Mouse (Mus musculus) thymus, postnatal 10 days (tissue): ENCODE results near the gene Clca3a1.

Source experiments
- DNase-seq, 2 experiments: peaks; one replicate each; pipeline ENCODE4 v3.0.0; 2021; ENCODE audit warnings: low spot score in 2 of 2

Clca3a1 gene

DNA sequence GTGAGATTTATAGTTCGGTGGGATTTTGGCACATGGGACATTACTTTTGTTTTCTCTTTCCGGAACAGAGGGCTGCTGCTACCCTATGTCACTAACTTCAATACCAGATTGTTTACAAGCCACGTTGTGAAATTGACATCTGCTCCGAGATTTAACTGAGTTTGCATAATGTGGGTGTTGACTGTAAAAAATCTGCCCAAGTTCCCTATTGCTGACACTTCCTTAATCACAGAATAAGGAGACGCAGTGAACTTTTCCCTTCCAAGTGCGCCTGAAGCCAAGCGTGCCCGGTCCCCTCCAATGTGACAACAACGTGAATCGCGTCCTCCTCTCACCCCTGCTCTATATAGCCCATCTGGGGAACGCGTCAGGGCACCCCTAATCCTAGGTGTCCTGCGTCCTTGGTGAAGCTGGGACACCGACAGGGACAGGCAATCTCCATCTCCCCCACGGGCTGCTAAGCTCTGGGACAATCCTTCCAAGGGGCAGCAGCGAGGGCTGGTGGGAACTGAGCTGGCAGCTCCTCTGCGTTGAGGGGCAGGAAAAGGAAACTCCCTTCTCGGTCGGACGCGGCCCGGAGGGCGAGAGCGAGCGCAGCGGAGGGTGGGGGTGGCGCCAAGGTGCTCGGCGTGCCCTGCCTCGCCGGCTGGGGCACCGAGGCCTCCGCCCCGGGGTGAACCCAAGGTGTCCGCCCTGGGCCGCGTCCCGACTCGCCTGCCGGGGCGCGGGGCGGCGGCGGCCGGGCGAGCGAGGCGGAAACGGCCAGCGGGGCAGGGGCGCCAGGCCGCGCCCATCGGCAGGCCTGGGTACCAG lies 41.5 kb downstream of the Clca3a1 start:
- DNase-seq = peak; percentile 70 to 74

DNA sequence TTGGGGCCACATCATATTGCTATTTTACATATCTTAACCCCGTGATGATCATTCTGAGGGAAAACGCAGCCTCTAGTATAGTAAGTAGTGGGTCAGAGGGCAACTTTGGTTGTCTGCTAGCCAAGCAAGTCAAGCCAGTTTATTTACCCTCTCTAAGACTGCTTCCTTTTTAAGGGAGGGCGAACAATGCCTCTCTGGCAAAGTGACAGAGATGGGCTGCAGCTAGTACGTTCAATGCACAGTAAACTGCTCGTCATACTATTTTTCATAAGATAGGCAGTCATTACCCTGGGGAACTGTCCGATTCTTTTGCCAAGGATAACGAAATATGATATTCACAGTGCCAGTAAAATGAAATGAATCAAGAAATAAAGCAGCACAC lies 42.1 kb downstream of the Clca3a1 start:
- no peak for DNase-seq

DNA sequence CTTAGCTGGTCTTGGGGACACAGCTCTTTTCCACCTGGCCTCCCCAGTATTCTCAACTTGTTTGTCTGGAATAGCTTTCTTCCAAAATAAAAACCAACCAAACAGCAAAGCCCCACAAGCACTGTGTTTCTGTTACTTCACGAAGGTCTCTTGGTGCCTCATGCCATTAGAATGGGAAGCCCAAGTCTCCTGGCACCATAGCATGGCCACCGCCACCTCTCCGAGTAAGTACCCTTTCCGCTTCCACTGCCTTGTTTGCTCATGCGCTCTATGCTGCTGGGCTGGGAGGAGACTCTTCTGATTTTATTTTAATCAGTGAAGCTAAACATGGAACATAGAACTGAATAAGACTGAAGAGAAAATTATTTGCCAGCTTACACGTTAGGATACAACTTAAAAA lies 42.9 kb downstream of the Clca3a1 start:
- DNase-seq = no peak

DNA sequence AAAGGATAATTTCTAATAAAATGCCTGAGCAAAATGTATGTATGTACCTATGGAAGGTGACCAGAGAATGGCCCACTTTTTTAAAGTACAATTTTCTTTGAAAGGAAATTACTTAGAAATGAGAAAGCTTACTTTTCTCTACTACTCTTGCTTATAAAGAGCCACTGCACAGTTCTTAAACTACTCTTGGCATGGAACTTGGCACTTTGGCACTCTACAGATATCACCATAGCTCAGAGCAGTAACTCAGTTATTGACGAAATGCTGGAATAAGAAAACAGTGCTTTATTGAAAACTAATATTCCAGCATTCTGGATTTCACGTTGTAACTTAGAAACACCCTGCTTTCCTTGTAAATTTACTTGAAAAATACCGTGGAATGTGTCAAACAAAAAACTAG lies 43.7 kb downstream of the Clca3a1 start:
- no peak for DNase-seq

DNA sequence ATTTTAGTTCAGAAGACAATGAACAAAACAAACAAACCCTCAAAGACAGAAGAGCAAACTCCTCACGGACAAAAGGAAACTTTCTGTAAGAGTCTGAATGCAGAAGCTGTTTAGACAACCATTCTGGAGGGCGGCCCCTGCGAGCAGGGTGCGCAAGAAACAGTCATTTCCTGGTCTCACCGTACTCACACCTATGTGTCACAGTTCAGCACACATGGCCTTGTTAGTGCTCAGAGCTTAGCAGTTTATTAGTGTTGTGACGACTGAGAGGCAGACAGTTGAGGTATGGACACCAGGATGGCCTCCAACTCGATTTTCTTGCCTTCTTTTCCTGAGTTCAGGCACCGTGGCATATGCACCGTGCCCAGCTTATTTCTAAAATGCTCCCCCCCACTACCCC lies 44.9 kb downstream of the Clca3a1 start:
- DNase-seq = no peak

DNA sequence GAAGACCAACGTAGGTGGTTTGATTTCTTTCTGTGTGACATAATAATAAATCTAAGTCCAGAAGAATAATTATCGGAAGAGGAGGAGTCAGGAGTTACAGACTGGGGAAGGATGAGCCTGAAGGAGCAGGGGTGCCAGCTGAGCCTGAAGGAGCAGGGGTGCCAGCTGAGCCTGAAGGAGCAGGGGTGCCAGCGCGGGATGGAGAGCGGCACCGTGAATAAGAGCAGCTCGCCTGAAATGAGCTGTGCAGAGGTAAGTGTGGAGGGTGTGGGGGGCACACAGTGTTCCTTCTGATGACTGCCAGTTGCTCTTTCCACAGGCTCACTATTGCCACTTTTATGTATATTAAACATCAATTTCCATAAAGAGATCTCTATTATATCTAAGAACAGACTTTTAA lies 45.7 kb downstream of the Clca3a1 start:
- DNase-seq = no peak

DNA sequence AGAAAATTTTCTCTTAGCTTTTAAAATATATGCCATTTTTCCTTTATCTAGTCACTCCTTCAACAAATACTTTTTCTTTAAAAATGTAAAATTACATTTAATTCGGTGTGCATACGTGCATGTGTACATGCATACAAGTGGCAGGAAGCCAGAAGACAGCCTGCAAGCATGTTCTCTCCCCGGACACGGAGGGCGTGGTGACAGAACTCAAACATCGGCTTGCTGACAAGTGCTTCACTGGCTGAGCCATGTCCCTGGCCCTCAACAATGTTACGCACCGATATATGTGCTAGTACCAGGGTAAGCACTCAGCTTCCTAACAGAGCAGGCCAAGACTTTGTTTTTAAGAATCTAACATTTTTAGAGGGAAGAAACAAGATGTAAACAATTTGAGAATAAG lies 46.2 kb downstream of the Clca3a1 start:
- no peak for DNase-seq

DNA sequence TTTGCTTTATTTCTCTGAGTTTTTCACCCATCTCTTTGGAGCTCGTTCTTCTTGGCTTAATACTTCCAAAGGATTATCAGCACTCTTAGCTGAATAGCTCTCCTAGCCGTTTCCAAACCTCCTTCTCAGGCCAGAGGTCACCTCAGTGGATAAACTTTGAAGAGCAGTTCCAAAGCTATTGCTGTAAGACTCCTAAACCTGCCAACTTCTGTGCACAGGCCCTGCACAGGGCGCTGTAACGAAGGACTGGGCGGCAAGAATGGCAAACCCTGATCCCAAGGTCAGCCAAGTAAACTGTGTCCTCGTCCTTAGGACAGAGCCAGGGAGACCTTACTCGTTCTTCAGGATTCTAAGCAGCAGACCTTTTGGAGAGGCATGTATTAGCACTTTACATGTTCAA lies 46.7 kb downstream of the Clca3a1 start:
- DNase-seq = no peak

DNA sequence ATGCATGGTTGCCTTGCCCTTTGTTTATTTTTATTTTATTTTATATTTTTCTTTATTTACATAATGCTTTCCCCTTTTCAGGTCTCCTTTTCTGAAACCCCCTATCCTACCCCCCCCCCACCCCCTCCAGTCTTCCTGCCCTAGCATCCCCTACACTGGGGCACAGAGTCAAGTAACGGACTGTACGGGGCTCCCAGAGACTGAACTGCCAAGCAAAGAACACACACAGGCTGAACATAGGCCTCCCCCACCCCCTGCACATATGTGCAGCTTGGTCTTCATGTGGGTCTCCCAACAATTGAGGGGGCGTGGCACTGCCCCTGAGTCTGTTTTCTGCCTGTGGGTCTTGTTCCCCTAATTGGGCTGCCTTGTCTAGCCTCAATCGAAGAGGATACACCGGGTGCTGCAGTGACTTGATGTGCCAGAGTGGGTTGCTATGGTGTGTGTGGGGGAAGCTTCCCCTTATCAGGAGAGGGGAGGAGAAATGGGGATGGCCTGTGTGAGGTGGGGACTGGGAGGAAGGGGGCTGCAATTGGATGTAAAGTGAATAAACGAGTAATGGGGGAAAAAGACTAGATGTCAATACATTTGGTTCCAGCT lies 49.1 kb downstream of the Clca3a1 start:
- no peak for DNase-seq

DNA sequence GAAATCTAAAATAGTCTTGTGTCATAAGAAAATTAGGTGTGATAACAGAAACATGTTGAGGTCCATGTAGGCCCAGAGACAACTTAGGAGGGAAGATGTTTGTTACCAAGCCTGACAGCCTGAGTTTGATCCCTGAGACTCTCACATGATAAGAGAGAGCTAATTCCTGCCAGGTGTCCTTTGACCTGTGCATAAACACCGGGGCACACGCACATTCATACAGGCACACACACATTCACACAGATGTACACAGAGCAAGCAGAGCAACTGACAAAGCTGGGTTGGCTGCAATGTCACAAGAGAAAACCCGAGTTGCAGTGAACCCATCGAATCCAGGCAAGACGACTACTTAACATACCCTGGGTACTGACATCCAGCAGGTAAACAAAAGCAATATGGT lies 52.2 kb downstream of the Clca3a1 start:
- DNase-seq = no peak

DNA sequence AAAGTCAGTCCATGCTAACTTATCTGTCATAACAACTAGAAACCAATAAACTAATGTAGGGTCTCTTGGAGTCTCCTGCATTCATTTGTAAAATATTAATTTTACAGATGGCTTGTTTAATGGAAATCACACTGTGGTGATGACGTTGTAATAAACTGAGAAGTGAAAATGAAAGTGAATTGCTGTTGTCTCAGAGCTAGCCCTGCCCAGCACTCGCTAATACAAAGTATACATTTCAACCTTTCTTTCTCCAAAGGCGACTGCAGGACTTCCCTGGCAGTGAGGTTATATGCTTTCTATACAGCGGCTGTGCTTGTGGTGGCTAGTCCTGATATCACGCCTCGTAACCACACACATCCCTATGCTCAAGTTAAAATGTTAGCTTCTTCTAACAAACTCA lies 56.8 kb downstream of the Clca3a1 start:
- no peak for DNase-seq

DNA sequence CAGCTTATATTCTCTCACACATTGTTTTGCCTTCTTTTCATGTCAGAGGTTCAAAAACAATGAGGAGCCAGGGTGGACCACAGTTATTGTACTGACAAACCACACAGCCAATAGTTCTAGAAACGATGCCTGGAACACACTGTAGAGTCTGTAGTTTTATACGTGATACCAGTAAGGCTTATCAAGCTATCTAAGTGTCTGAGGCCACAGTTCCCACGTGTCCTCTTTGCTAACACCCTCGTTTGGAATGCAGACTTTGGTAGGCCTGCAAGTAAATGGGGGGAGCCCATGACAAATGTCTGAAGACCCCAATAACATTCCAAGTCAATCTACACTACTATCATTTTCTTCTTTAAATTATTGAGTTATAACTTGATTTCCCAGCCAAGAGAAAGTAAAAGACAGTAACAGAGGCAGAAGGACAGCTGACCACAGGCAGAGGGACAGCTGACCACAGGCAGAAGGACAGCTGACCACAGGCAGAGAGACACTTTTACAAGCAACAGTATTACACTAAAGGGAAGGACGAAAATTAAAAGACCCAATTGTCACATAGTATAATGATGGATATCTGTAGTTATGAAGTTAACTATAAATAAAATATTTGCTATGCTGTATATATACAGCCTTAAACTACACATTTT lies 61.9 kb downstream of the Clca3a1 start:
- no peak for DNase-seq

DNA sequence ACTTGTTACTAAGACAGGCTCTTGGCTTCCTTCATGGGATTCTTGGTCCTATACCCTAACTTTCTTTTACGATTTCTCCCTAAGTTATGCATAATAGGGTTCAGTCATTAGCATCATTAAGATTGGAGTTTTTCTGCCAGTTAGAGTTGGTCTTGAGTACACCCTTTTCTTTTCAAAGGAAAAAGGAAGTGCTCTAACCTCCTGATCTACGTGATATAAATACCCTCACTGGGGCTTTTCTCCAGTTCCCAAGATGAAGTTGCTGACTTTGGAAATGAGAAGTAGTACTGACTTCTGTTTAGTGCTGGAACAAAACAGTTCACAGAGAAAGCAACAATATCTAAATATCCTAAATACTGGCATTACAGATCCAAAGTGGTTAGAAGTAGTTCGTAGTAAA lies 62.8 kb downstream of the Clca3a1 start:
- DNase-seq = no peak

DNA sequence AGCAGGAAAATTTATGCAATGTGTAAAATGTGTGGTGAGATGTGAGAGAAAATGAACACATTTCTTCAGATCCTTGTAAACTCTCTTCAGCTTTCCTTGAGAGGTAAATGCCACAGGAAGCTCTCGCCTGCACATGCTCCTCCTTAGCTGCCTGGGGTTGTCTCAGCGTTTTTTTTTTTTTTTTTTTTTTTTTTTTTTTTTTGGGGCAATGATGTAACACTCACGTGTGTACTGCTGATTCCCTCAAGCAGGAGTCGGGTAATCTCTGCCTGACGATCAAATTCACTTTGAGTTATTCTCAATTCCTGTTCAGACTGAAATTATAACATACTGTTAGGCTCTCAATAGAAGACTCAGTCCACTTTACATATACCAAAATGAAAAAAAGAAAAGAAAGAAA lies 63.6 kb downstream of the Clca3a1 start:
- no peak for DNase-seq

DNA sequence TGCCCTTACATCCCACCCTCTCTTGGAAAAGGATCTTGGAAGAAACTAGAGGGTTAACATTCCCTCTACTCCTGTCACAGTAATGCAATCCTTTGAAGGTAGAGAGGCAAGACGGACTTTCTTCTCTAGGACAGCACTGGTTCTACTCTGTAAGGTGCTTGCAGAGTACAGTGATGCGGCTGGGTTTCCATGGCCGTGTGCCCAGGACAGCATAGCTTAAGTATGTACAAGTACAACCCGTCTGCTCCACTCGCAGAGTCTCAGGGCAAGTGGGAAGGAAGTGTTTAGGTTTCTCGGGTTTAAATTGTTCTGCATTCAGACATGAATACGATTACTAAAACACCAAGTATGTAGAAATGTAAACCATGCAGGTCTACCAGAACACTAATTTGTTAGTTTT lies 65.8 kb downstream of the Clca3a1 start:
- no peak for DNase-seq

DNA sequence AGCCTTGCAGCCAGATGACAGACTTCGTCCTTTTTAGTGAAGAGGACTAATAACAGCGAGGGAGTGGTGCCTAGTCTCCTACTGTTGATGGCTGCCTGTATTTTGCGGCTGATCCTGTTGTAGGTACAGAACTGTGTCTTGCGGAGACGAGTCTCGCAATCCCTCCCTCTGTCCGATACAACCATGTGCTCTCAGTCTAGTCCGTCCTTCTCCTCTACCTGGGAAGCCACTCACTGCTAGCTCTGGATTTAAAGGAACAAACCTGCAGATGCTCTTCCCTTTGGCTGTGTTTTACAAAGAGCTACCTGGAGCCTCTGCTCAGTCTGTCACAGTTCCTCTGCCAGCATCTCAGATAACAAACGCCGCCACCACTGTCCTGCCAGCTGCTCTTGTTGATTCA lies 66.7 kb downstream of the Clca3a1 start:
- DNase-seq = no peak

DNA sequence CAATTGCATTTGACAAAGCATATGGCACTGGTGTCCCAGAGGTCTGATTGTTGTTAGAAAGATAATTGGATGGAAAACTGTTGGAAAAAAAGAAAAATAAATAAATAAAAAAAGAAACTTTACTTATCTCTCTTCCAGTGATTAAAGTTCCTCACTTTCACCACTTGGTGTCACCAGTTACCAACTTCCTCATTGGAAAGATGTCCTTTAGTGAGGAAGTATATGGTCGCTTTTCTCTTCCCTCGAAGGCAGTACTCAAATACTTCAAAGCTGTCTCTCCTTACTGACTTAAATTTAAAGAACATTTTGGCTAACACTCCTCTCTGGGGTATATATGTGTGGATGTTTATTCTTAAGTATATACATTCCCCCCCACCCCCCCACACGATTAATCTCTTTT lies 68.7 kb downstream of the Clca3a1 start:
- no peak for DNase-seq

DNA sequence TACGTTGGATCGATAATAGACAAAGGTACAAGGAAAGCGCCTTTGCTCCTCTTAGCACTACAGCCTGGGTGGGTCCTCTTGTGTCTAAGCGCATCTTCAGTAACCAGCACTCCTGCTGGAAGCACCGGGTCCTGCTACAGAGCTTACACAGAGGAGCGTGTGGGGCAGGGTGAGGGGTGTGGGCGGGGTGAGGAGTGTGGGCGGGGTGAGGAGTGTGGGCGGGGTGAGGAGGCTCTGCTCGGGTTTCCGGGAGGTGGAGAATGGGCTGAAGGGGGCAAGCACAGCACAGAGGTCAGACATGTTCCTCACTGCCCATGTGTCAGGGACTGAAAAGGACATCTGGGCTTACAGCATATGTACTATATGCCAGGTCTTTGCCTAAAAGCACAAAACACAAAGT lies 71.5 kb downstream of the Clca3a1 start:
- no peak for DNase-seq

DNA sequence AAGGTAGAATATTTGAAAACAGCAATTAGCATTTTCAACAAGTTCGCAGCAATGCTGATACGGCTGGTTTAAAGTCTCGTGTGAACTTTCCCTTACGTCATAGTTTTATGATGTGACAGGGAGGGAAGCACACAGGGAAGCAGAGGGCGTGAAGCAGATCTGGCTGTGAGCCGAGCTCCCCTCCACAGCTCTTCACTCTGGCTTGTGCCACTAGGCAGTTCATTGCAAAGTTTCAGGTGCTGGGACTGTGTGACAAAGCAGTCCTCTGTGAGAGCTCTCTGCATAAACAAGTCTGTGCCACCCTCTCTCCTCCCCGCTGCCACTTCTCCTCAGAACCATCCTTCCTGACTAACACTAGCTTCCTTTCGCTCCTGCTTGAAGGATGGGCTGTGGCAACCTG lies 72.5 kb downstream of the Clca3a1 start:
- DNase-seq = no peak

DNA sequence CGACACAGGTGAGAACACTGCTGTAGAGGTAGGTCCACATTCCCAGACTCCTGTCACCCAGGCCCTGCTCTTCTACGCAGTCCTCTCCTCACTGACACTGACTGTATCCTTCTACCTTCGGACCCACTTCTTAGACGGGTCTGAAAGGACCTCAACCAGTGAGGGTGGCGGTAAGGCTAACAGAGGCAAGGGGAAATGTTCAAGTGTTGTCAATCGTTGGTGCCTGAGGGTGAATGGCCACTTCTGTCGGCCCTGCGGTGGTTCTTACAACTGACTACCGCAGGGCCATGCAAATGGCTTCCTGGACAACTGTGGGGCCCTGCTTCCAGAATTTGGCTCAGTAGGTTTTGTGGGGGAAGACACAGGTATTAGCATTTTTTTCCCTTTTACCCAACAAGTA lies 73.2 kb downstream of the Clca3a1 start:
- no peak for DNase-seq

DNA sequence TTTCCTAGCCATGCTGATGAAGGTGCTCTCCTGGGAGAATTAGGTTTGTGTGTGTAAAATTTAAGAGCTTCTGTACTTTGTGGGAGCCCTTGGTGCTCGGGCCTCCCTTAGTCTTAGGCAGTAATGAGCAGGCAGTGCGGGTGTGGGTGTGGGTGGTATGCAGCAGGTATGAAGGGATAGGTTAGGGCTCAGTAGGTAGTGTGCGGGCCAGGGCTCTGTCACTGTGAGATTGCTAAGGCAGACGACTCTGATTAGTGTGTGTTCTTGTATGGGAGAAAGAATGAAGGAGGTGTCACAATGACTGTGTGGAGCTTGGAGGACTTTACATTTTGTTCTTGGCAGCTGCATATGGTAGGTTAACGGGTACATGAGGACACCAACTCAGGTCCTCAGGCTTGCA lies 74.6 kb downstream of the Clca3a1 start:
- no peak for DNase-seq

DNA sequence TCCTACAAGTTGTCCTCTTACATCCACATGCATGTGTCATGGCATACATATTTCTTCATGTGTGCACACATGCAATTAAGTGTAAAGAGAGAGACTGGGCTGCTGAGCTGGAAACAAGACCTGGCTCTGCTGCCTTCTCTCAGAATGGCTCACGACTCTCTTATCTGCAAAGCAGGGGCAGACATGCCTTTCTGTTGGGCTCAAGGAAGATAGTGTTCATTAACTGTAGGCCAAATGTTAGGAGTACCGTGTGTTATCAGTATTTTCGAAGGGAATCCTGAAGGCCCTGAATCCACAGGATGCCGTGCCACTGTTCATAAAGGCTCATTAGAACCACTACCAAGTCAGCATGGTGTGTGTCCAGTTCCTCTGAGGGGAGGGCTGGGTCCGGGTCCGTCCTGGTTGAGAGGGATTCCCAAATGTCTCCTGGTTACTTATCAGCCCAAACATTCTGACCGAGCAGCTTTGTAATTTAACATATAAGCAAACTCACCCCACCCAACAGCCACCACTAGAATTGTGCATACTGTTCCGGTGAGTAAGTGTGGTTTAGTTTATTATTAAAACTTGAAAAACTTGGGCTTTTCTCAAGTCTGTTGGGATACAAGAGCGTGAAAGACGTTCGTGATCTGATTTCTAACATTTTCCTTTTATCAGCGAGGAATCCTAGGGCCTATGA lies 77.5 kb downstream of the Clca3a1 start:
- no peak for DNase-seq

DNA sequence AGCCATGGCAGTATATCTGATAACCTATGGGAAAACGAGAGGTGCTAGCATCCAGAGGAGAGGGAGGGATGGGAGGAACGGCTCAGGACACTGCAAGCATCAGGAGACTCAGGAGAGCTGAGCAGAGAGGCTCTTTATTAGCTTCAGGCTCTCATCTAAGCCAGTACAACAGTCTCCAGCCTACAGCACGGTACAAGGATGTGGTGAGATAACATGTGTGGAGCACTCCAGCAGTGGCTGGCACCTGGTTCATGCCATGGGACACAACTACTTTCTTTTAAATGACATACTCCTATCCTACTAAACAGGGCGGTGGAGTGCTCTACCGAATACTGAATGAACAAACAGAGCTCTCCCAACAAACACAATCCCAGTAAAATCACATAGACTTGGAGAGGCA lies 79.2 kb downstream of the Clca3a1 start:
- no peak for DNase-seq
